ENCODE assay signal across 9 mouse cellular contexts in the genomic region with DNA sequence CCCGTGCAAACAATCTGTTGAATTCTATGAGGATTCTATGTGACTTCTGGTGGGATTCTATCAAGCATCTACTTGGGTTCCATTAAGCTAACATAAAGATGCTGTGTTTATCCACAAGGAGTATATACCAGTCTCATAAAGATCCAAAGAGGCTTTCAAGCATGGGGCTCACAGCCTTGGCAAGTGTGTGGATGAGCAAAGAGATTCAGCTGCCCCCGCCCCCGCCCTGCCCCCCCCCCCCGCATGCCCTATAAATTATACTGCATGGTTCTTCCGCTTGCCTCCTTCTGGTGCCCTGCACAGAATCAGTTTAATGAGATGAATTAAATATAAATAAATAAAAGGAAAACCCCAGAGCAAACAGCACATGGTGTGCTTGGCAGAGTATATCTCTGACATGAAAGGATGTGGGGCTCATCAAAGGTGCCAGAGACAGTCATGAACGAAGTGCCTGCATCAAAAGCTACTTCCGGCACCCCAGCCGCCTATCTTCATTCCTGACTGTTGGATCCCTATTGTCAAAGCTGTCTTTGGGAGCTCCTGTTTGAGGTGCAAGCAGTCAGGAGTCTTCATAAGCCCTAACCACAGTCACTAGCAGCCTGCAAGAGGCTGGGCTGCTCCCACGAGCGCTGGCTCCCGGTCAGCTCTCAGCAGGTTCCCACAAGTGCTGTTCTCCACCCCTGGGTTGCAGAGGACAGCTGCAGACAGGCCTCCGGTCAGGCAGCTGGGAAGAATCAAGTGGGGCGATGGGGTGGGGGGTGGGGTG. TPM values are rescaled to one million over a fixed set of nuclear protein-coding genes. Genes with fewer than 3 reads are reported as not detected.
DNase-seq lines count a peak whose midpoint lies in the region; ATAC-seq and TF ChIP-seq lines count a peak whose summit lies in the region.
"Had no signal": no experiment of that assay in that cellular context is flagged by ENCODE, and none has a peak within 500 bp of the region (broad histone marks: within the 10 kb centered on the region; RNA-seq: fewer than 3 reads in every experiment).

No protein-coding gene starts in this region.

- no peaks in the 10 kb centered on the region for H3K9me3 ChIP-seq in hindbrain, embryonic 15.5 days
- no peaks in the 10 kb centered on the region for H3K9me3 ChIP-seq in hindbrain, embryonic 14.5 days (ENCODE audit: control insufficient read depth, low read length)
- no peaks in the 10 kb centered on the region for H3K9me3 ChIP-seq in forebrain, postnatal 0 days (ENCODE audit: low read length)
- no peaks in the 10 kb centered on the region for H3K9me3 ChIP-seq in kidney, postnatal 0 days (replicated peaks; ENCODE audit: low read length)
- no peaks in the 10 kb centered on the region for H3K9me3 ChIP-seq in midbrain, postnatal 0 days (ENCODE audit: low read length)
- H3K9me3 ChIP-seq: liver, embryonic 15.5 days had no signal

- H3K9ac ChIP-seq in hindbrain, embryonic 15.5 days, result 0 out of 2 replicates have a peak overlapping the region, but pooled peaks have one; percentile 3
- H3K9ac ChIP-seq in hindbrain, embryonic 14.5 days, result no peak overlapping the region
- H3K9ac ChIP-seq in forebrain, postnatal 0 days, result no peak overlapping the region
- H3K9ac ChIP-seq in kidney, postnatal 0 days (ENCODE audit: low read depth, low read length), result no peak overlapping the region
- no peak overlapping the region; the same call in 1 of the 2 replicates for H3K9ac ChIP-seq in midbrain, postnatal 0 days (replicated peaks; ENCODE audit: low read length, poor library complexity, severe bottlenecking)
- H3K9ac ChIP-seq: liver, embryonic 15.5 days had no signal

- no peak overlapping the region for H3K4me3 ChIP-seq in hindbrain, embryonic 15.5 days
- no peak overlapping the region for H3K4me3 ChIP-seq in hindbrain, embryonic 14.5 days (replicated peaks; ENCODE audit: low read length)
- H3K4me3 ChIP-seq in forebrain, postnatal 0 days (ENCODE audit: low read depth, low read length), result no peak overlapping the region
- no peak overlapping the region for H3K4me3 ChIP-seq in kidney, postnatal 0 days (replicated peaks; ENCODE audit: low read depth, low read length)
- H3K4me3 ChIP-seq in midbrain, postnatal 0 days (ENCODE audit: low read depth, low read length), result no peak overlapping the region
- H3K4me3 ChIP-seq: liver, embryonic 15.5 days had no signal

- H3K4me2 ChIP-seq in hindbrain, embryonic 15.5 days, result no peak overlapping the region
- no peak overlapping the region for H3K4me2 ChIP-seq in hindbrain, embryonic 14.5 days (replicated peaks)
- H3K4me2 ChIP-seq in forebrain, postnatal 0 days (ENCODE audit: low read depth), result no peak overlapping the region
- H3K4me2 ChIP-seq in kidney, postnatal 0 days (ENCODE audit: low read length), result no peak overlapping the region; the same call in 1 of the 2 replicates
- H3K4me2 ChIP-seq in midbrain, postnatal 0 days (ENCODE audit: low read depth, low read length, poor library complexity, severe bottlenecking), result no peak overlapping the region; the same call in 1 of the 2 replicates
- H3K4me2 ChIP-seq: liver, embryonic 15.5 days had no signal

- no peak for DNase-seq in hindbrain, embryonic 14.5 days (ENCODE audit: low spot score)
- DNase-seq in R1 (ENCODE audit: low read depth, low spot score), result peak; percentile 2
- peak; percentile 10 for DNase-seq in forebrain, postnatal 0 days
- DNase-seq in kidney, postnatal 0 days (ENCODE audit: low spot score), result peak; percentile 74
- no peak for DNase-seq in midbrain, postnatal 0 days (ENCODE audit: low spot score)
- no peak for DNase-seq in T-cell, adult 2 months (ENCODE audit: low spot score)

- no peak overlapping the region for H3K27ac ChIP-seq in hindbrain, embryonic 15.5 days (replicated peaks)
- no peak overlapping the region for H3K27ac ChIP-seq in hindbrain, embryonic 14.5 days
- H3K27ac ChIP-seq in forebrain, postnatal 0 days (ENCODE audit: low read depth, low read length), result no peak overlapping the region
- no peak overlapping the region for H3K27ac ChIP-seq in kidney, postnatal 0 days
- H3K27ac ChIP-seq in midbrain, postnatal 0 days (ENCODE audit: low read depth, low read length), result no peak overlapping the region
- H3K27ac ChIP-seq: liver, embryonic 15.5 days had no signal

- 31% methylated on average over 13 of the region's 13 CpGs for WGBS in hindbrain, embryonic 15.5 days
- 33% methylated on average over 13 of the region's 13 CpGs for WGBS in hindbrain, embryonic 14.5 days
- 31% methylated on average over 13 of the region's 13 CpGs for WGBS in forebrain, postnatal 0 days
- 16% methylated on average over 13 of the region's 13 CpGs for WGBS in kidney, postnatal 0 days
- WGBS in midbrain, postnatal 0 days, result 23% methylated on average over 13 of the region's 13 CpGs

- no peak for ATAC-seq in hindbrain, embryonic 15.5 days (ENCODE audit: low FRiP score, low read depth)
- ATAC-seq in hindbrain, embryonic 14.5 days (ENCODE audit: low FRiP score), result no peak
- ATAC-seq in forebrain, postnatal 0 days, result peak; percentile 79
- ATAC-seq in kidney, postnatal 0 days (replicated peaks; ENCODE audit: low FRiP score, low read depth), result peak; percentile 80
- peak; percentile 71 for ATAC-seq in midbrain, postnatal 0 days (ENCODE audit: low FRiP score)
- ATAC-seq in monocyte, adult 5-6 weeks (replicated peaks; ENCODE audit: insufficient number of reproducible peaks, low FRiP score, low TSS enrichment, poor library complexity, severe bottlenecking), result no peak

- no peak for TF ChIP-seq CTCF in forebrain, postnatal 0 days (IDR thresholded peaks at IDR 0.05; ENCODE audit: low read depth)
- no peak for TF ChIP-seq CTCF in kidney, postnatal 0 days (IDR thresholded peaks at IDR 0.05; ENCODE audit: low read depth)
- no peak for TF ChIP-seq CTCF in midbrain, postnatal 0 days (IDR thresholded peaks at IDR 0.05)

- H3K27me3 ChIP-seq in hindbrain, embryonic 15.5 days, result no peaks in the 10 kb centered on the region
- H3K27me3 ChIP-seq in hindbrain, embryonic 14.5 days (ENCODE audit: control insufficient read depth, insufficient read depth, low read length), result no peaks in the 10 kb centered on the region
- H3K27me3 ChIP-seq in forebrain, postnatal 0 days (ENCODE audit: insufficient read depth, low read length), result no peaks in the 10 kb centered on the region
- no peaks in the 10 kb centered on the region for H3K27me3 ChIP-seq in kidney, postnatal 0 days (ENCODE audit: insufficient read depth, low read length)
- H3K27me3 ChIP-seq in midbrain, postnatal 0 days (ENCODE audit: insufficient read depth, low read length), result no peaks in the 10 kb centered on the region

- no peaks in the 10 kb centered on the region for H3K36me3 ChIP-seq in hindbrain, embryonic 15.5 days
- H3K36me3 ChIP-seq in hindbrain, embryonic 14.5 days (replicated peaks; ENCODE audit: control insufficient read depth, insufficient read depth), result no peaks in the 10 kb centered on the region
- H3K36me3 ChIP-seq in forebrain, postnatal 0 days (ENCODE audit: insufficient read depth), result no peaks in the 10 kb centered on the region
- H3K36me3 ChIP-seq in kidney, postnatal 0 days (ENCODE audit: insufficient read depth, low read length), result no peaks in the 10 kb centered on the region
- no peaks in the 10 kb centered on the region for H3K36me3 ChIP-seq in midbrain, postnatal 0 days (ENCODE audit: insufficient read depth, low read length)
- H3K36me3 ChIP-seq: liver, embryonic 15.5 days had no signal

- H3K4me1 ChIP-seq in hindbrain, embryonic 15.5 days (replicated peaks), result peaks cover 5% of the 10 kb centered on the region; the same call in 1 of the 2 replicates
- no peaks in the 10 kb centered on the region for H3K4me1 ChIP-seq in hindbrain, embryonic 14.5 days (replicated peaks; ENCODE audit: control insufficient read depth, insufficient read depth, low read length)
- H3K4me1 ChIP-seq in forebrain, postnatal 0 days (ENCODE audit: insufficient read depth), result no peaks in the 10 kb centered on the region
- no peaks in the 10 kb centered on the region for H3K4me1 ChIP-seq in kidney, postnatal 0 days (replicated peaks; ENCODE audit: insufficient read depth, low read length)
- H3K4me1 ChIP-seq in midbrain, postnatal 0 days (ENCODE audit: insufficient read depth, low read length), result no peaks in the 10 kb centered on the region
- H3K4me1 ChIP-seq: liver, embryonic 15.5 days had no signal

RNA-seq across cellular contexts. Expression of gene Sdc1, which starts 46.5 kb away (rescaled TPM):
- 18.1 and 21.8 TPM in 2 replicates for polyA plus RNA-seq in hindbrain, embryonic 15.5 days (2015; fragmentation: Nextera tagmentation; extraction: Ambion mirVana)
- polyA plus RNA-seq in hindbrain, embryonic 14.5 days (2014; fragmentation: Nextera tagmentation; extraction: Ambion mirVana), result 16.8 and 18.1 TPM in 2 replicates
- 12.4 and 19.4 TPM in 2 replicates for total RNA-seq in forebrain, postnatal 0 days (2014; rRNA removed)
- 15.2 and 17.7 TPM in 2 replicates for polyA plus RNA-seq in forebrain, postnatal 0 days (2015; fragmentation: Nextera tagmentation; extraction: Ambion mirVana)
- polyA plus RNA-seq in kidney, postnatal 0 days (2015; fragmentation: Nextera tagmentation; extraction: Ambion mirVana), result 39.0 and 41.9 TPM in 2 replicates
- total RNA-seq in midbrain, postnatal 0 days (2014; rRNA removed), result 16.2 and 21.1 TPM in 2 replicates
- 11.7 and 12.3 TPM in 2 replicates for polyA plus RNA-seq in midbrain, postnatal 0 days (2015; fragmentation: Nextera tagmentation; extraction: Ambion mirVana)
- total RNA-seq in monocyte, adult 5-6 weeks (2017), result 4.6 to 7.4 TPM (median 5.4 TPM) in 3 replicates

Comparison
In these comparisons a context has a peak if more than half of its experiments do, and no peak if none do; other contexts are left out.
1. ATAC-seq: peak in forebrain, postnatal 0 days (single experiment), kidney, postnatal 0 days (single experiment) and midbrain, postnatal 0 days (single experiment); none in hindbrain, embryonic 15.5 days (single experiment), hindbrain, embryonic 14.5 days (single experiment) and monocyte, adult 5-6 weeks (single experiment).
2. DNase-seq: peak in R1 (single experiment), forebrain, postnatal 0 days (single experiment) and kidney, postnatal 0 days (single experiment); none in hindbrain, embryonic 14.5 days (single experiment), midbrain, postnatal 0 days (single experiment) and T-cell, adult 2 months (single experiment).